Mouse (Mus musculus) midbrain, embryonic 10.5 days (tissue): ENCODE measurements at regions not wholly inside any gene's neighbourhood (a gene's known extent, or its start where the extent isn't known, plus 50 kb on each side); places are given as distances from the start of the nearest gene placed in this dataset.

Experiments used
- DNase-seq: peaks from one replicate; pipeline ENCODE4 v3.0.0-alpha.2; 2017; ENCODE audit warnings: low spot score
- H3K27ac ChIP-seq: fragments of 300-500 bp; sonication (generic); replicated peaks from 2 replicates; pipeline ENCODE4 v1.5.1; 2016; ENCODE audit warnings: mild to moderate bottlenecking
- H3K27me3 ChIP-seq: fragments of 300-500 bp; sonication (generic); 2 replicates; pipeline ENCODE4 v1.6.1; 2016; ENCODE audit warnings: low read depth, mild to moderate bottlenecking; ENCODE audit not compliant: poor library complexity, severe bottlenecking
- H3K36me3 ChIP-seq: fragments of 300-500 bp; sonication (generic); 2 replicates; pipeline ENCODE4 v1.6.1; 2016; ENCODE audit warnings: mild to moderate bottlenecking, moderate library complexity
- H3K4me1 ChIP-seq: fragments of 300-500 bp; sonication (generic); 2 replicates; pipeline ENCODE4 v1.6.1; 2016
- H3K4me3 ChIP-seq: fragments of 300-500 bp; sonication (generic); 2 replicates; pipeline ENCODE4 v1.5.1; 2016; ENCODE audit warnings: mild to moderate bottlenecking, moderate library complexity
- H3K9me3 ChIP-seq: fragments of 300-500 bp; sonication (generic); replicated peaks from 2 replicates; pipeline ENCODE4 v1.6.1; 2016; ENCODE audit warnings: mild to moderate bottlenecking
- WGBS: fragments of 180-500 bp; shearing (Covaris S2); methylation state at CpG from one replicate; pipeline ENCODE4 v1.1.7; 2016; 5-methylcytosine and 5-hydroxymethylcytosine counted together

- Histone ChIP-seq H3K4me3 (no peak overlapping the region), H3K27ac (peak overlapping the region; percentile 64), H3K36me3 (no peaks in the 10 kb centered on the region), H3K4me1 (peaks cover 43% of the 10 kb centered on the region), H3K27me3 (no peaks in the 10 kb centered on the region), H3K9me3 (no peaks in the 10 kb centered on the region)
- no peak for DNase-seq
- WGBS: 85% methylated on average over 21 of the region's 21 CpGs
Measured at GRCm38 (mm10) chr17:27316711-27317575, 112.7 kb upstream of the Lemd2 start.

- H3K4me1 ChIP-seq: peaks cover 43% of the 10 kb centered on the region
- 0 out of 2 replicates have a peak overlapping the region, but pooled peaks have one; percentile 55 for H3K27ac ChIP-seq
- DNase-seq: no peak
- 86% methylated on average over 11 of the region's 11 CpGs for WGBS
- no peaks in the 10 kb centered on the region for H3K36me3 ChIP-seq
- H3K9me3 ChIP-seq: no peaks in the 10 kb centered on the region
- H3K4me3 ChIP-seq: no peak overlapping the region
- no peaks in the 10 kb centered on the region for H3K27me3 ChIP-seq
Measured at GRCm38 (mm10) chr17:27315947-27316628, 111.8 kb upstream of the Lemd2 start.

GRCm38 (mm10) chr17:27315428-27315827, 111.2 kb upstream of the Lemd2 start:
- WGBS: 72% methylated on average over 3 of the region's 3 CpGs
- no peak overlapping the region for H3K4me3 ChIP-seq
- no peaks in the 10 kb centered on the region for H3K27me3 ChIP-seq
- peak overlapping the region; percentile 55; the same call in 1 of the 2 replicates for H3K27ac ChIP-seq
- H3K9me3 ChIP-seq: no peaks in the 10 kb centered on the region
- DNase-seq: no peak
- no peaks in the 10 kb centered on the region for H3K36me3 ChIP-seq
- H3K4me1 ChIP-seq: peaks cover 43% of the 10 kb centered on the region

- WGBS: 66% methylated on average over 7 of the region's 7 CpGs
- no peak overlapping the region for H3K4me3 ChIP-seq
- H3K27me3 ChIP-seq: no peaks in the 10 kb centered on the region
- H3K9me3 ChIP-seq: no peaks in the 10 kb centered on the region
- no peaks in the 10 kb centered on the region for H3K36me3 ChIP-seq
- peaks cover 43% of the 10 kb centered on the region for H3K4me1 ChIP-seq
- H3K27ac ChIP-seq: no peak overlapping the region
- no peak for DNase-seq
Measured at GRCm38 (mm10) chr17:27314821-27315392, 110.6 kb upstream of the Lemd2 start.

GRCm38 (mm10) chr17:27308933-27309332, 104.7 kb upstream of the Lemd2 start:
- peak; percentile 42 for DNase-seq
- Histone ChIP-seq H3K9me3 (no peaks in the 10 kb centered on the region), H3K4me1 (peaks cover 25% of the 10 kb centered on the region), H3K27me3 (no peaks in the 10 kb centered on the region), H3K27ac (peak overlapping the region; percentile 43), H3K4me3 (no peak overlapping the region), H3K36me3 (no peaks in the 10 kb centered on the region)
- 37% methylated on average over 4 of the region's 4 CpGs for WGBS

- peaks cover 31% of the 10 kb centered on the region for H3K4me1 ChIP-seq
- 63% methylated on average over 3 of the region's 3 CpGs for WGBS
- no peaks in the 10 kb centered on the region for H3K27me3 ChIP-seq
- DNase-seq: no peak
- H3K9me3 ChIP-seq: no peaks in the 10 kb centered on the region
- no peaks in the 10 kb centered on the region for H3K36me3 ChIP-seq
- H3K4me3 ChIP-seq: no peak overlapping the region
- 0 out of 2 replicates have a peak overlapping the region, but pooled peaks have one; percentile 18 for H3K27ac ChIP-seq
Measured at GRCm38 (mm10) chr17:27304842-27305241, 100.6 kb upstream of the Lemd2 start.

GRCm38 (mm10) chr17:27303633-27304479, 99.6 kb upstream of the Lemd2 start:
- no peak for DNase-seq
- 85% methylated on average over 17 of the region's 17 CpGs for WGBS
- Histone ChIP-seq H3K9me3 (no peaks in the 10 kb centered on the region), H3K27ac (no peak overlapping the region), H3K4me1 (peaks cover 24% of the 10 kb centered on the region), H3K4me3 (no peak overlapping the region), H3K27me3 (no peaks in the 10 kb centered on the region), H3K36me3 (no peaks in the 10 kb centered on the region)

- no peaks in the 10 kb centered on the region for H3K9me3 ChIP-seq
- H3K27me3 ChIP-seq: no peaks in the 10 kb centered on the region
- H3K4me1 ChIP-seq: peaks cover 23% of the 10 kb centered on the region
- WGBS: 96% methylated on average over 12 of the region's 12 CpGs
- H3K36me3 ChIP-seq: no peaks in the 10 kb centered on the region
- H3K27ac ChIP-seq: no peak overlapping the region
- no peak overlapping the region for H3K4me3 ChIP-seq
- DNase-seq: no peak
Measured at GRCm38 (mm10) chr17:27303061-27303460, 98.8 kb upstream of the Lemd2 start.

GRCm38 (mm10) chr17:27301376-27301775, 97.1 kb upstream of the Lemd2 start:
- Histone ChIP-seq H3K27me3 (no peaks in the 10 kb centered on the region), H3K9me3 (peaks cover 4% of the 10 kb centered on the region), H3K27ac (no peak overlapping the region), H3K4me1 (peaks cover 16% of the 10 kb centered on the region), H3K36me3 (no peaks in the 10 kb centered on the region), H3K4me3 (no peak overlapping the region)
- 68% methylated on average over 11 of the region's 11 CpGs for WGBS
- no peak for DNase-seq

GRCm38 (mm10) chr17:27299297-27299696, 95.0 kb upstream of the Lemd2 start:
- Histone ChIP-seq H3K36me3 (no peaks in the 10 kb centered on the region), H3K27ac (no peak overlapping the region), H3K4me3 (no peak overlapping the region), H3K27me3 (no peaks in the 10 kb centered on the region), H3K4me1 (peaks cover 7% of the 10 kb centered on the region), H3K9me3 (peaks cover 8% of the 10 kb centered on the region)
- no peak for DNase-seq
- WGBS: 75% methylated on average over 4 of the region's 4 CpGs

GRCm38 (mm10) chr17:27298351-27298750, 94.1 kb upstream of the Lemd2 start:
- Histone ChIP-seq H3K4me3 (no peak overlapping the region), H3K4me1 (peaks cover 8% of the 10 kb centered on the region), H3K36me3 (no peaks in the 10 kb centered on the region), H3K27ac (no peak overlapping the region), H3K9me3 (peaks cover 8% of the 10 kb centered on the region), H3K27me3 (no peaks in the 10 kb centered on the region)
- WGBS: 89% methylated on average over 10 of the region's 10 CpGs
- DNase-seq: no peak

- H3K27me3 ChIP-seq: no peaks in the 10 kb centered on the region
- no peak overlapping the region for H3K27ac ChIP-seq
- 91% methylated on average over 5 of the region's 5 CpGs for WGBS
- peaks cover 15% of the 10 kb centered on the region for H3K9me3 ChIP-seq
- peaks cover 3% of the 10 kb centered on the region; the same call in 1 of the 2 replicates for H3K4me1 ChIP-seq
- no peaks in the 10 kb centered on the region for H3K36me3 ChIP-seq
- no peak overlapping the region for H3K4me3 ChIP-seq
- no peak for DNase-seq
Measured at GRCm38 (mm10) chr17:27296156-27296555, 91.9 kb upstream of the Lemd2 start.
